Mouse (Mus musculus) adrenal gland, postnatal 4 days (tissue): ENCODE data around the gene Zfyve1. TPM values are rescaled to one million over a fixed set of nuclear protein-coding genes. Genes with fewer than 3 reads are reported as not detected.

ENCODE experiments used
- DNase-seq, 2 experiments: peaks; one replicate each; pipeline ENCODE4 v3.0.0; 2021 to 2022; ENCODE audit warnings: low spot score in 2 of 2, mixed read lengths in 2 of 2
- total RNA-seq, 2 experiments: library from RNA; stranded (reverse); gene quantifications; 2 replicates each; pipeline ENCODE4 v1.2.3; 2021

Zfyve1 gene
- total RNA-seq, 2 experiments from 2014 or later = 49.4 to 52.5 TPM

DNA sequence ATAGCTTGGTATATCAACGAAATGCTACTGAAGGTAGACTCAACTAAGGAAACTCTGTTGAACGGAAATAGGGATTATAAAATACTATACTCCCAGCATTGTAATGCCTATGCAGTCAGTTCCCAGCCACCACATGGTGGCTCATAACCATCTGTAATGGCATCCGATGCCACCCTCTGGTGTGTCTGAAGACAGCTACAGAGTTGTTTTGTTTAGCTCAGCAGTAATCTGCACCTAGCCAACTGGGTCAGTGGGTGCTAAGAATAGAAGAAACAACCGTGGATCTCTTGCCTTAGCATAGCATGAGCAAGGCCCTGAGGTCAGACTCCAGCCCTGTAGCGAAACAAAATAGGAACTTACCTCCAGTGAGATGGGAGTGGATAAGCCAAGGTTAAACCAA is 72.7 kb downstream of the Zfyve1 start:
- DNase-seq = no peak

DNA sequence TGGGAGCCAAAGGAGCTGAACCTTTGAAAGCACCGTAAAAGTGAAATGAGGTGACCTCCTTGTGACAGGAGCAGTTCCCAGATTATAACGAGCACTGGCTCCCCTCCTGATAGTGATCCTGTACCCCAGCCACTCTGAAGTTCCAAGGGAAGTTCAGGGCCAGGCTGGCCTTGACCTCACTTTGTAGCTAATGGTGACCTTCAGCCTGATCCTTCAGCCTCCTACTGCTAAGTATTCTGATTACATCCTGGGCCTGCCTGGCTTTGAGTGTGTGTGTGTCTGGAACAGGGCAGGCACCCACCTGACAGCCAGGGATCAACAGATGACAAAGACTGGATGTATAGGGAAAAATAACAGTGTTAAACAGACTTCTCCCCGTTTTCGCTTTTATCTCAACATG is 73.1 kb downstream of the Zfyve1 start:
- DNase-seq = no peak

DNA sequence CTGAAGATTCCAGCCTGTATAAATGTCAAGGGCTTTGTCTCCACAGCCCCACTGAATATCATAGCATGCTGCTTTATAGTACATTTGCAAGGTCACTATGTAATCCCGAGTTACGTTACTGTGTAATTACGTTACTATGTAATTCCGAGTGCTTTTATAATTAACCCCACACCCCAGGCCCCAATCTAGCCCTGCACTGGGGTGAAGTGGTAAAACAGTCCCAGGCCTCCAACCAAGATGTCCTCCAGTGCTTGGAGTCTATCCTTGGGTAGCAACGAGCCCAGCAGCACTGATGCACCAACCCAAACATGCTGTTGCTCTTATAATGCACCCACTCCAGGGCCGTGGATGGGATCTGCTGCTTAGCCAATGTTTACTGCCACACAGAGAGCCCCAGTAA is 74.0 kb downstream of the Zfyve1 start:
- DNase-seq = no peak

DNA sequence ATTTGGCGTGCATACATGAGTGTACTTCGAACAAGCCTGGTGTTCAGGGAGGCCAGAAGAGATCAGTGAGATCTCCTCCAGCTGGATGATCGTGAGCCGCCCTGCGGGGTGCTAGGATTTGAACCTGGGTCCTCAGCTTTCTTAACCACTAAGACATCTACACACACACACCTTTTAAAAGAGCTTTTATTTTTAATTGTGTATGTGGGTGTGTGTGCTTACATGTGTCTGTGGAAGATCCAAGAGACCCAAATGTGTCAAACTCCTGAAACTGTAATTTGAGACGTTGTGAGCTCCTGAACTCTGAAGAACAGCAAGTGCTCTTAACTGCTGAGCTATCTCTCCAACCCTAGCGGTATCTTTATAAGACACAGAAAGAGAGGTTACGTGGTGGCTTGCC is 75.9 kb downstream of the Zfyve1 start:
- DNase-seq = no peak

DNA sequence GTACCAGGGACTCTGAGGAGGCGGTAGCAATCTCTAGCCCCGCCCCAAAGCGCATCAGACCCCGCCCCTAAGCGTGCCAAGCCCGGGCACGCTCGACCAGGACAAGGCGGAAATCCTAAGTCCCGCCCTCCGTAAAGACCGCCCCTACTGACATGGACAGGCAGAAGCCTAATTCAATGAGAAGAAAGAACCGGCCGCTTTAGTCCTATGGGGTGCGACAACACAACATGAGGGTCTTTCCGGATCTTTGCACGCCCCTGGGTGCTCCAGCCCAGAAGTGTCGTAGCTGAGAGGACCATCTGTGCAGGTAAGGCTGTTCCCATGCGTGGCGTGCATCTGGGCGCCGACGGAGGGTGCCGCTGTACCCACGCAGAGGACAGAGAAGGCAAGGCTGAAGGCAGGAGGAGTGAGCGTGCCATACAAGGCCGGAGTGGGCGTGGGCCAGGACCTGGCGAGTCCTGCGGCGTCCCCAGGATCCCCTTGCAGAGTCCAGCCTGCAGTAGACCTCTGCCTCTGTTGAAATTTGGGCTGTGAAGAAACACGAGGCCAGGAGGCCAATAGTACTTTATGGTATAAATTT is 76.6 kb downstream of the Zfyve1 start, which contains the start of gene Dcaf4:
Gene Dcaf4, plus strand, starts transcription at position 156 of the 580 bp plus-strand sequence.
- DNase-seq = peak; percentile 90 to 96

DNA sequence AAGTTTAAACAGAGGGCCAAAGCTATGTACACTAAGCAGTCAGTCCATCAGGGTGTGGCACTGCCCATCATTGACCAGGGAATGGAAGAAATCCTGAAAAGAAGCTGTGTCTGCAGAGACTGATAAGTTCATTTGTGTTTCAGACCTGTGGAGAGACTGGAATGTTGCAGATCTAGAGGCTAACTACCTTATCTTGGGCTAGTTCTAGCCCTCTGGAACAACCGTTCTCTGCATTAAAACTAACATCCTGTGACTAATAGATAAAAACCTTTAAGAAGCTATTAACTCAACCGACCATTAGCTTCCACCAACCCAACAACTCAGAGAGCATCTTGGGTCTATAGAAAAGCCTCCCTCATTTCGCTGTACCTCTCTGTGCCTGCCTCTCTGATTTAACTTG is 79.4 kb downstream of the Zfyve1 start:
- no peak for DNase-seq

DNA sequence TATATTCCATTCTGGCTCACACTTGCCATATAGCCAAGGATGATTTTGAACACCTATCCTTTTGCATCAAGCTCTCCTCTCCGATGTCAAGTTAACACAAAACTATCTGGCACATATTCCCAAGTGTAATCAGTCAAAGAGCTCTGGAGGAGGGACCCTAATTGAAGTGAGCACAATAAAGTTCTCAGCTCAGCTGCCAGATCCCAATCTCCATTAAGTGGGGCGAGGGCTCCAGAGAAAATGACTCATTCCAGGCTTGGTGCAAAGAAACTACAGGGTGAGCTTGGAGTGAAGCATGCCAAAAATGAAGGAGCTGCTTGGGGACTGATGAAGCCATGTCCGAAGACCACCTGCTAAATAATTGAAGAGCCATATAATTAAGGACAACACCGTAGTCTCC is 82.8 kb downstream of the Zfyve1 start:
- no peak for DNase-seq

DNA sequence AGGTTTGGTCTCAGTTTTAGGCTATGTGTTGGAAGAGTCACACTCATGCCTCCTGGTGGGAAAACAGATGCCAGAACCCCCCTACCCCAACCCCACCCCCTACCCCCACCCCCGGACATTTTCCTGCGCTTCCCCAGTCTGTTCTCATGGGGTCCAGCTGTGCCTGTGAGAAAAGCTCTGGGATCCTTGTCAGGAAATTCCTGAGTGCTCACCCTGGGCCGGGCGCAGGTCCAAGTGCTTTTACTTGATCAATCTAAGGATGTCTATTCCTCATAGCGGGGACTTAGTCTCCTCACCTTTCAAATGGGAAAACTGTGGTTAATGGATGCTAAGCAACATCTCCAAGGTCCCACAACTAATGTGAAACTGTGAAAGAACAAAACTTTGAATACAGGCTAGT is 83.8 kb downstream of the Zfyve1 start:
- DNase-seq = no peak

DNA sequence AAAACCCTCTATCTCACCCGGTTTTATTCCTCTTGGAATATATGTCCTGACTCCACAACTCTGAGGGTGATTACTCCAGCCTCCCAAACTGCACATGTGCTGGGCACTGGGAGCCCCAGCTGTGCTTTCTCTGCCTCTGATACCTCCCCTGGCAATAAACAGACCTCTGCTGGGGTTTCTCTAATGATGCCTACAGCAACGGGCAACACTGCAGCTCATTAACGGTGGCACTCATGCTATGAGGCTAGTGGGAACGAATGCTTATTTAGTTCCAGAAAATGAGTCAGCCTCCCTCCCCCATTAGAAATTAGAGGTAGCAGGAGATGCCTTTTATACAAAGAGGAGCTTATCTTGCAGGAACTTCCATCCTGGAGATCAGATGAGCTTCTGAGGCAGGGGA is 84.2 kb downstream of the Zfyve1 start:
- DNase-seq = no peak

DNA sequence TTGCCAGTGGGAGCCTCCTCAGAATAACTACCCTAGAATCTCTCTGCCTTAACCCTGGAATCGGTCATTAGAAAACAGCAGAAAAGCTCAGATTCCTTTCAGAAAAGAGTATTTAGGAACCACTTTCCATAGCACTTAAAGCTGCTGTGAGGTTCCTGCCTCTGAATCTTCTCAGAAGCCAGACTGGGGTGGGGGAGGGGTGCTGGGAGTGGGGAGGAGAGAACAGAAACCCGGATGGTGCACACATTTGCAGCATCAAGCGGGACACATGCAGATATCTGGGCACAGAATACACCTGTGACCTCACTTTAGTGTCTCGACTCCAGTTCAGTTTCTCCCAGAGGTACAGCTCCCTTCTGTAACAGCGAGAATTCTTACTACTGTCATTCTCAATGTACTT is 86.4 kb downstream of the Zfyve1 start:
- no peak for DNase-seq

DNA sequence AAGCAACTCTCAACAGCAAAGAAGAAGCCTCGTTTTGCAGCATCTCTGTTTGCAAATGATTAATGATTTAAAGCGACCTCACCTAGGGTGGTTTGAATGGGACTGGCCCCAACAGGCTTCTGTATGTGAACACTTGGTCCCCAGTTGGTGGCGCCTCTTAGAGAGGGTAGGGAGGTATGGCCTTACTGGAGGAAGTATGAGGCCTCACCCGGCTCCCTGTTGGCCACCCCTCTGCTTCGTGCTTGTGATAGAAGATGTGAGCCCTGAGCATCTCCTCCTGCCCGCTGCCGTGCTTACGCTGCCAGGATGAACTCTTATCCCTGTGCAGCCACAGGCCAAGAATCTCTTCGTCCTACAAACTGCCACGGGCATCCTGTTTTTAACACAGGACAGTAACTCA is 90.5 kb downstream of the Zfyve1 start:
- DNase-seq = no peak

DNA sequence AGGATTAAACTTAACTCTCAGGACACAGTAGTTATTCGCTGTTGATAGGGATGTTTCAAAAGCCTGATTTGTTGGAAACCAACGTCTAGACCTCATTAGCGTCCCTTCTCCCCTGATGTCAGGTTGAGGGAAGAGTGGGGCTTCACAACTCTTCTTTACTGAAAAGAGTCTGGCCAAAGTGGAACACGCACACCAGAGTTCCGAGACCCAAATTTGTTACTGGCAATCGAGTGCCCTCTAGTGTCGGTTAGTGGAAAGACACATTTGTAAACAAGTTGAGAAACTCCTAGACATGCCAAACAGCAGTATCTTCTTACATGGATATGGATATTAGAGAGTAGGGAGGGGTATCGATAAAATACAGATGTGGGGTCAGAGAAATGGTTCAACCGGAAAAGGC is 94.8 kb downstream of the Zfyve1 start:
- DNase-seq = peak in 1 of 2 experiments; percentile 36

DNA sequence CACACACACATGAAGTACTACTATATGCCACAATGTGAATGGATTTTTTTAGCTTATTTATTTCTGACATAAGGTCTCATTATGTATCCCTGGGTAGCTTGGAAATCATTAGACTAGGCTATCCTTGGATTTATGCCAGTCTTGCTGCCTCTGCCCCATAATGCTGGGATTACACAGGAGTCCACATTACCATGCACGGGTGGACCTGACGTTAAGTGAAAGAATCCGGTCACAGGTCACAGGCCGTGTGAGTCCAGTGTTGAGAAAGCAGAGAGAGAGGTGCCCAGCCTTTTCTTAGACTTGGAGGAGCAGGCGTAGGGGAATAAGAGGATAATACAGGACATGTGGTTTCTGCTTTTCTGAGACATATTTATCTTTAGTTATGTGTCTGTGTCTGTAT is 97.8 kb downstream of the Zfyve1 start:
- no peak for DNase-seq

DNA sequence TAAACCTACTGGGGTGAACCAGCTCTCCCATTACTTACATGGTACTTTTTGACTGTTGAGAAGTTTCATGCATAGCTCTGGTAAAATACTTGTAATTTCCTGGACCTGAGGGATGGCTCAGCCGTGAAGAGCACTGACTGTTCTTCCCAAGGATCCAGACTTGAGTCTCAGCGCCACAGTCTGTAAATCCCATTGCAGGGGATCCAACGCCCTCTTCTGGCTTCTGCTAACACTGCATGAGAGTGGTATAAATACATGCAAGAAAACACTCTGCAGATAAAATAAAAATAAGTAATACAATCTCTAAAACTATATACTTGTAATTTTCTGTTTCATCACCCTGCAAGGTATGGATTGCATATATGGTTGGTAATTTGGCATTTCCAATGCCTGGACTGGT is 99.1 kb downstream of the Zfyve1 start:
- DNase-seq = no peak

DNA sequence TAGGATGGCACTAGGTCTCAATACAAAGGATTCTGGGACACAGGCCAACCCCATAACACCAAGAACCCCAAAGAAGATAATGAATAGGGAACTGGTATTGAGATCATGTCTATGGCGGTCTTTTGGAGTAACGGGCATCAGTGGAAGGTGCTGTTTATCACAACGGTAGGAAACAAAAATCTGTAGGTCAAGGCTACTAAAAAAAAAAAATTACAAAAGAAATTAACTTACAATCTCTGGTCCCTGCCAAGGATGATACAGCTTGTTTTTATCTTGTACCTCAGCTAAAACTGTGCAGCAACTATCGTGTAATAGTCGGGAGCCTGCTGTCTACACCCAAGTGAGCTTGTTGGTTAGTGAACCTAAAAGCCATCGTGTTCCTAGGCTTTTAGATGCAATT is 100.3 kb downstream of the Zfyve1 start:
- DNase-seq = no peak

Other genes with a start within 250 kb of the Zfyve1 start
- 10 to 100 TPM in 1 of 2 experiments, 1 to 10 TPM in 1; 9.4 to 10.5 TPM for gene Dpf3, start 109.5 kb downstream of the Zfyve1 start, total RNA-seq
- 10 to 100 TPM; 75.0 to 80.7 TPM for gene Dcaf4, start 76.8 kb downstream of the Zfyve1 start, total RNA-seq
- gene Rbm25, start 34.0 kb upstream of the Zfyve1 start, total RNA-seq = 100 to 1,000 TPM; 144 to 156 TPM
- 10 to 100 TPM; 67.4 to 68.4 TPM for gene Psen1, start 90.9 kb upstream of the Zfyve1 start, total RNA-seq
- 1 to 10 TPM; 2.8 to 6.0 TPM for gene Papln, start 166.4 kb upstream of the Zfyve1 start, total RNA-seq